Mouse (Mus musculus) megakaryocyte, embryonic 14.5 days (primary cell): ENCODE results near the gene Msgn1.

Source experiments
- FLI1 ChIP-seq: IDR thresholded peaks from 2 replicates; pipeline ENCODE4 v1.6.1; 2012; ENCODE audit warnings: low read length, inconsistent platforms, mixed read lengths
- GATA1 ChIP-seq: IDR thresholded peaks from 3 replicates; pipeline ENCODE4 v1.6.1; 2012; ENCODE audit warnings: mixed read lengths, low read length, inconsistent platforms, borderline replicate concordance

GRCm38 (mm10) chr12:11247460-11247859 is 38.7 kb upstream of the Msgn1 start:
- TF ChIP-seq GATA1 = no peak
- no peak for TF ChIP-seq FLI1
